Comparison of ENCODE assay signal across 14 mouse cellular contexts in the genomic region with DNA sequence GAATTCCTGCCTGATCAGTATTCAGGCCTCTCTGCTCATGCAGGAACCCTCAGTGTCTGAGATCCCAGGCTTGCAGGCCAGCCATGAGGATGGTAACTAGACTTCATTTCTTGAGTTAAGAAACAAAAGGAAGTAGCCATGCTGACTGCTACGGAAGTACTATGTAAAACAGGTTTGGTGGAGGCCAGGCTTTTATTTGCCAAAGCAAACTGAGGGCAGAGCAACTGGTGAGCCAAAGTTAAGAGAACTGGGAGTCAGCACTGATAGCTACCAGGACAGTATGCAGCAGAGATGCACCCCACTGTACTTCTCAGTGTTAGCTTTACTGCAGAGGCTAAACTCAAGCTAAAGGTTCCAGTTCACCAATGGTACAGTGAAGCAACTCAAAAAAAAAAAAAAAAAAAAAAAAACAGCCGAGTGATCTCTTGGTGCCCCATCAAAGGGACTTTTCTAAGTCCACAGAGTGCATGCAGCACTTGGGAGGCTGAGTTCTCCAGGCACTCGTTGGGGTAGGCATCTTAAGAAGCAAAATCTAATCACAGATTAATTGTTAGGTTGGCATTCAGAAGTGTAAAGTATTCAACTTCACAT. TPM values are rescaled to one million over a fixed set of nuclear protein-coding genes. Genes with fewer than 3 reads are reported as not detected.
DNase-seq lines count a peak whose midpoint lies in the region; ATAC-seq and TF ChIP-seq lines count a peak whose summit lies in the region.
"Had no signal": no experiment of that assay in that cellular context is flagged by ENCODE, and none has a peak within 500 bp of the region (broad histone marks: within the 10 kb centered on the region; RNA-seq: fewer than 3 reads in every experiment).

No protein-coding gene starts in this region.

- no peak for TF ChIP-seq CTCF in heart, postnatal 0 days (IDR thresholded peaks at IDR 0.05; ENCODE audit: low read depth)
- no peak for TF ChIP-seq CTCF in MEL (IDR thresholded peaks at IDR 0.05 in 2 of 3, conservative IDR thresholded peaks at IDR 0.05 in 1 of 3; ENCODE audit: control insufficient read depth in 1 of 3, insufficient read depth in 1 of 3, low read depth in 2 of 3, low read length in 3 of 3, poor library complexity in 1 of 3, severe bottlenecking in 1 of 3)

- TF ChIP-seq POLR2A in MEL (IDR thresholded peaks at IDR 0.05; ENCODE audit: control insufficient read depth in 1 of 2, insufficient read depth in 1 of 2, low read depth in 1 of 2, low read length in 2 of 2, poor library complexity in 1 of 2) = no peak

- DNase-seq in heart, postnatal 0 days (ENCODE audit: low spot score) = no peak
- no peak for DNase-seq in heart, postnatal 4 days
- DNase-seq in A20 (ENCODE audit: low read depth, low spot score) (peak; percentile 53), MEL (ENCODE audit: low read depth, low spot score) (no peak)
- DNase-seq in liver, embryonic 13.5 days = no peak
- DNase-seq in adrenal gland, postnatal 4 days (ENCODE audit: low spot score in 2 of 2) = no peak
- no peak for DNase-seq in Muller cell, postnatal 12 days (ENCODE audit: inconsistent ontology term)
- DNase-seq: embryo, embryonic 11 days; gastrocnemius, postnatal 14 days; kidney, adult 18-20 months; layer of hippocampus, postnatal 36 days; lung, postnatal 36 days; thymus, adult 18-20 months had no signal

- no peak overlapping the region for H3K4me2 ChIP-seq in heart, postnatal 0 days (ENCODE audit: low read depth, low read length)
- no peak overlapping the region for H3K4me2 ChIP-seq in liver, embryonic 13.5 days
- no peak overlapping the region for H3K4me2 ChIP-seq in hindbrain, embryonic 16.5 days (ENCODE audit: low read length)

- no peak overlapping the region for H3K4me3 ChIP-seq in heart, postnatal 0 days (ENCODE audit: low read depth, low read length)
- no peak overlapping the region for H3K4me3 ChIP-seq in MEL (ENCODE audit: control insufficient read depth in 1 of 2, insufficient read depth in 1 of 2, low read depth in 2 of 2, low read length in 2 of 2)
- H3K4me3 ChIP-seq in liver, embryonic 13.5 days (replicated peaks) = no peak overlapping the region
- H3K4me3 ChIP-seq in hindbrain, embryonic 16.5 days (ENCODE audit: low read length) = no peak overlapping the region

- ATAC-seq in heart, postnatal 0 days (ENCODE audit: insufficient read depth, low read depth) = no peak
- ATAC-seq in liver, embryonic 13.5 days (ENCODE audit: low read depth) = no peak
- ATAC-seq in hindbrain, embryonic 16.5 days = no peak

- no peak for TF ChIP-seq EP300 in heart, postnatal 0 days (IDR thresholded peaks at IDR 0.05; ENCODE audit: low read depth)
- TF ChIP-seq EP300 in MEL (IDR thresholded peaks at IDR 0.05; ENCODE audit: low read depth in 1 of 2, low read length in 2 of 2) = no peak

- H3K9me3 ChIP-seq in heart, postnatal 0 days (replicated peaks; ENCODE audit: control insufficient read depth, low read length) = no peaks in the 10 kb centered on the region
- H3K9me3 ChIP-seq in MEL (replicated peaks; ENCODE audit: insufficient read depth, low read length) = no peaks in the 10 kb centered on the region
- H3K9me3 ChIP-seq in liver, embryonic 13.5 days (replicated peaks) = no peaks in the 10 kb centered on the region
- no peaks in the 10 kb centered on the region for H3K9me3 ChIP-seq in hindbrain, embryonic 16.5 days (ENCODE audit: control insufficient read depth, low read length)

- H3K27ac ChIP-seq in heart, postnatal 0 days (ENCODE audit: low read depth) = 0 out of 2 replicates have a peak overlapping the region, but pooled peaks have one; percentile 11
- no peak overlapping the region for H3K27ac ChIP-seq in MEL (ENCODE audit: control insufficient read depth, low read depth, low read length)
- H3K27ac ChIP-seq in liver, embryonic 13.5 days = peak overlapping the region; percentile 57
- H3K27ac ChIP-seq in hindbrain, embryonic 16.5 days (ENCODE audit: low read depth, low read length) = no peak overlapping the region

- 33% methylated on average over 3 of the region's 3 CpGs for WGBS in heart, postnatal 0 days
- WGBS in liver, embryonic 13.5 days (ENCODE audit: insufficient replicate concordance) = 24% methylated on average over 3 of the region's 3 CpGs
- 20% methylated on average over 3 of the region's 3 CpGs for WGBS in hindbrain, embryonic 16.5 days

- peaks cover 70% of the 10 kb centered on the region for H3K4me1 ChIP-seq in heart, postnatal 0 days (ENCODE audit: control insufficient read depth, insufficient read depth)
- peaks cover 15 to 30% of the 10 kb centered on the region in 2 experiments for H3K4me1 ChIP-seq in MEL (ENCODE audit: control insufficient read depth in 1 of 2, insufficient read depth in 2 of 2, low read length in 2 of 2)
- peaks cover 82% of the 10 kb centered on the region for H3K4me1 ChIP-seq in liver, embryonic 13.5 days (replicated peaks)
- peaks cover 21% of the 10 kb centered on the region for H3K4me1 ChIP-seq in hindbrain, embryonic 16.5 days (ENCODE audit: control insufficient read depth, insufficient read depth, low read depth, low read length)

- no peak overlapping the region for H3K9ac ChIP-seq in heart, postnatal 0 days (replicated peaks; ENCODE audit: low read depth, low read length)
- no peak overlapping the region for H3K9ac ChIP-seq in MEL (ENCODE audit: control insufficient read depth, low read depth, low read length, poor library complexity, severe bottlenecking)
- H3K9ac ChIP-seq in liver, embryonic 13.5 days = no peak overlapping the region
- H3K9ac ChIP-seq in hindbrain, embryonic 16.5 days (ENCODE audit: low read depth, low read length) = no peak overlapping the region

- TF ChIP-seq RAD21 in MEL (IDR thresholded peaks at IDR 0.05; ENCODE audit: low read depth, low read length) = no peak

- H3K36me3 ChIP-seq in heart, postnatal 0 days (replicated peaks; ENCODE audit: control insufficient read depth, insufficient read depth, low read length) = peaks cover 22% of the 10 kb centered on the region
- H3K36me3 ChIP-seq in MEL (ENCODE audit: control insufficient read depth in 1 of 2, insufficient read depth in 2 of 2, low read length in 2 of 2) = peaks cover 22 to 34% of the 10 kb centered on the region in 2 experiments
- H3K36me3 ChIP-seq in liver, embryonic 13.5 days = peaks cover 30% of the 10 kb centered on the region
- no peaks in the 10 kb centered on the region for H3K36me3 ChIP-seq in hindbrain, embryonic 16.5 days (ENCODE audit: control insufficient read depth, insufficient read depth, low read length)

- peaks cover 75% of the 10 kb centered on the region for H3K79me2 ChIP-seq in MEL (ENCODE audit: control insufficient read depth, insufficient read depth, low read length, poor library complexity)

- H3K27me3 ChIP-seq in heart, postnatal 0 days (ENCODE audit: control insufficient read depth, insufficient read depth, low read length) = no peaks in the 10 kb centered on the region
- no peaks in the 10 kb centered on the region for H3K27me3 ChIP-seq in MEL (ENCODE audit: control insufficient read depth in 1 of 2, insufficient read depth in 2 of 2, low read length in 2 of 2)
- H3K27me3 ChIP-seq in liver, embryonic 13.5 days = no peaks in the 10 kb centered on the region
- no peaks in the 10 kb centered on the region for H3K27me3 ChIP-seq in hindbrain, embryonic 16.5 days (replicated peaks; ENCODE audit: control insufficient read depth, insufficient read depth, low read length)

TF ChIP-seq in MEL, 35 proteins besides CTCF, POLR2A, EP300 and RAD21:
- no peak for TF ChIP-seq SMC3 (IDR thresholded peaks at IDR 0.05; ENCODE audit: low read depth, low read length)
- 0 out of 2 replicates have a peak, but pooled peaks have one; percentile 12 for TF ChIP-seq ZNF384 (IDR thresholded peaks at IDR 0.05; ENCODE audit: low read depth, low read length)
TF ChIP-seq in MEL: peak in this region for 1.

RNA-seq across cellular contexts. Expression of a gene that starts 8.6 kb away (rescaled TPM):
- total RNA-seq in heart, postnatal 0 days (2014; rRNA removed; ENCODE audit: low replicate concordance) = 31.6 and 33.8 TPM in 2 replicates
- 13.6 and 16.3 TPM in 2 replicates for polyA plus RNA-seq in heart, postnatal 0 days (2015; fragmentation: Nextera tagmentation; extraction: Ambion mirVana)
- 10 to 100 TPM; 34.7 to 35.8 TPM for total RNA-seq in heart, postnatal 4 days (2021)
- total RNA-seq in MEL (2012; rRNA removed) = 41.4 TPM in 2 replicates
- polyA plus RNA-seq in MEL (2012; ENCODE audit: insufficient read depth in 1 of 2, insufficient read length in 2 of 2, low read depth in 1 of 2, low replicate concordance in 2 of 2, missing spikeins in 1 of 2) = 100 to 1,000 TPM in 1 of 2 experiments, 10 to 100 TPM in 1; 23.8 to 116 TPM
- 18.0 and 20.7 TPM in 2 replicates for polyA plus RNA-seq in liver, embryonic 13.5 days (2015; fragmentation: Nextera tagmentation; extraction: Ambion mirVana)
- total RNA-seq in adrenal gland, postnatal 4 days (2021) = 100 to 1,000 TPM; 122 to 130 TPM
- polyA plus RNA-seq in hindbrain, embryonic 16.5 days (2015; fragmentation: Nextera tagmentation; extraction: Ambion mirVana) = 51.3 and 51.6 TPM in 2 replicates

Comparison
In these comparisons a context has a peak if more than half of its experiments do, and no peak if none do; other contexts are left out.
1. H3K27ac ChIP-seq: peak in heart, postnatal 0 days (single experiment) and liver, embryonic 13.5 days (single experiment); none in MEL (single experiment) and hindbrain, embryonic 16.5 days (single experiment).